Mouse (Mus musculus) embryonic stem cell, embryonic (primary cell): ENCODE data around the gene Wdr48.

Source experiments
- CTCF ChIA-PET, 4 experiments: fragments of 300-600 bp in 2 of 4; fragments of 350-600 bp in 2 of 4; sonication (Branson Sonifier 250); formaldehyde crosslinking; loops; one replicate each; lab custom pipeline; 2022; ENCODE audit warnings: inconsistent platforms in 2 of 4; lab: Charles Lee
- POLR2A ChIA-PET, 4 experiments: fragments of 300-600 bp in 2 of 4; fragments of 350-600 bp in 2 of 4; sonication (Branson Sonifier 250); formaldehyde crosslinking; loops; one replicate each; lab custom pipeline; 2022; ENCODE audit warnings: antibody characterized with exemption in 4 of 4, inconsistent platforms in 1 of 4; lab: Charles Lee

The Wdr48 gene

GRCm38 (mm10) chr9:119894339-119895009 lies at the start of gene Wdr48:
Gene Wdr48 (plus strand): TSS chr9:119894878.
- ChIA-PET CTCF (interaction anchor here in 3 of 4 experiments (0.6 to 1.6 kb wide), 8 partner anchors 11 to 434 kb away, joined by 3 to 6 read pairs (median 4); no protein-coding TSS in a partner anchor), POLR2A (interaction anchor here in 1 of 4 experiments (0.9 kb wide), 1 partner anchor 14 kb away, joined by 4 read pairs; no protein-coding TSS in a partner anchor)

- ChIA-PET CTCF (no interaction called here), POLR2A (no interaction called here)
Observed at GRCm38 (mm10) chr9:119847187-119847586, 47.5 kb upstream of the Wdr48 start.

GRCm38 (mm10) chr9:119848671-119849070 lies 46.0 kb upstream of the Wdr48 start:
- POLR2A ChIA-PET, result interaction anchor here in 1 of 4 experiments (1.1 kb wide), 1 partner anchor 59 kb away, joined by 3 read pairs; no protein-coding TSS in a partner anchor
- CTCF ChIA-PET, result interaction anchor here in 2 of 4 experiments (0.6 to 1.8 kb wide), 7 partner anchors 23 to 557 kb away, joined by 3 to 5 read pairs (median 4); partner anchors contain the start of gene Scn11a (in 1 of the 2)

DNA sequence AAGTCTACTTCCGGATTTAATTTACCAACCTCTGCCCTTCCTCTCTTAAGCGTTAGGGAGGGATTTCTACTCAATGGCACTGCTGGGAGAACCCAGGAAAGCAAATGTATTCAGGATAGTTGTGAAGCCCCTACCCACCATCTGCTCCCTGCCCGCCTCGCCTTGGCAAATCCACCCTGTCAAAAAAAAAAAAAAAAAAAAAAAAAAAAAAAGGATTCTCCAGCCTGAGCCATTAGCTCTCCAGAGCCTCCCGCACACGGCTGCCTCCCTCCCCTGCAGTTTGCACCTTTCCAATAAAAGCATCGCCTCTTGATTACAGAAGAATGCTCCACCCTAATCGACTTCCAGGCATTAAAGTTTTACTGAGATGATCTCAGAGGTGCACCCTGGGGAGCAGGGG lies 45.5 kb upstream of the Wdr48 start:
- ChIA-PET POLR2A (interaction anchor here in 2 of 4 experiments (0.7 to 1.1 kb wide), 3 partner anchors 13 to 1456 kb away, joined by 3 read pairs; no protein-coding TSS in a partner anchor), CTCF (interaction anchor here in 2 of 4 experiments (0.6 to 1.8 kb wide), 6 partner anchors 31 to 90 kb away, joined by 3 to 5 read pairs (median 4); no protein-coding TSS in a partner anchor)

- ChIA-PET CTCF (interaction anchor here (0.5 to 1.8 kb wide), 15 partner anchors 11 to 392 kb away, joined by 3 to 7 read pairs (median 3); no protein-coding TSS in a partner anchor), POLR2A (interaction anchor here in 1 of 4 experiments (0.7 to 1.3 kb wide), 2 partner anchors 35 to 99 kb away, joined by 3 read pairs; no protein-coding TSS in a partner anchor)
Observed at GRCm38 (mm10) chr9:119852347-119853030, 42.2 kb upstream of the Wdr48 start.

GRCm38 (mm10) chr9:119853071-119853846 lies 41.4 kb upstream of the Wdr48 start:
- ChIA-PET POLR2A (interaction anchor here in 2 of 4 experiments (1.3 to 1.6 kb wide), 3 partner anchors 27 to 98 kb away, joined by 3 to 4 read pairs (median 4); no protein-coding TSS in a partner anchor), CTCF (interaction anchor here (0.5 to 2.6 kb wide), 13 partner anchors 12 to 393 kb away, joined by 3 to 13 read pairs (median 3); no protein-coding TSS in a partner anchor)

- ChIA-PET CTCF (interaction anchor here in 2 of 4 experiments (1.4 to 2.6 kb wide), 2 partner anchors 26 to 27 kb away, joined by 3 to 13 read pairs; no protein-coding TSS in a partner anchor), POLR2A (interaction anchor here in 2 of 4 experiments (1.6 kb wide), 2 partner anchors 27 kb away, joined by 4 read pairs; no protein-coding TSS in a partner anchor)
Observed at GRCm38 (mm10) chr9:119854170-119854569, 40.5 kb upstream of the Wdr48 start.

GRCm38 (mm10) chr9:119887144-119887901 lies 7.4 kb upstream of the Wdr48 start:
- CTCF ChIA-PET, result interaction anchor here in 2 of 4 experiments (0.6 to 1.3 kb wide), 4 partner anchors 12 to 80 kb away, joined by 3 to 7 read pairs (median 4); no protein-coding TSS in a partner anchor

DNA sequence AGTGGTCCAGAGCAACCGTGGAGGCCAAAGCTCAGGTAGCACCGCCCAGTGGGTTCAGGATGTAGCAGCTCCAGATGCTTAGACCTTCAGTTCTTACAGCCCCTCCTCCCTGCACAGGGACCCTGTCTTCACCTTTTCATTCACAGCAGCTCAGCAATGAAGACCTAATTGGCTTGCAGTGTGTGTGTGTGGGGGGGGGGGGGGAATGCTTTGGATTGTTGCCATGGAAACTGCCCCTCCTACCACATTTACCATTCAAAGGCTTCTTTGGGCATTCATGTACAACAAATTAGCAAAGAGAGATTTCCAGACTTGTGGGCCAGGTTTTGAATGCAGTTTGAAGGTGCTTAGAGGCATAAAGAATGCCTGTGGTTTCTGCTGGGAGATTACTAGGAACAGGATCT lies 5.8 kb upstream of the Wdr48 start:
- CTCF ChIA-PET, result interaction anchor here in 2 of 4 experiments (0.7 to 1.3 kb wide), 3 partner anchors 63 to 77 kb away, joined by 3 to 4 read pairs (median 4); no protein-coding TSS in a partner anchor

More at GRCm38 (mm10) chr9:119887144-119887901, 7.4 kb upstream of the Wdr48 start:
- POLR2A ChIA-PET, result interaction anchor here in 1 of 4 experiments (0.6 to 1.0 kb wide), 2 partner anchors 35 to 101 kb away, joined by 3 read pairs; no protein-coding TSS in a partner anchor

GRCm38 (mm10) chr9:119889446-119889845 lies 5.2 kb upstream of the Wdr48 start:
- ChIA-PET POLR2A (interaction anchor here in 1 of 4 experiments (0.5 kb wide), 1 partner anchor 487 kb away, joined by 3 read pairs; the partner anchor contains the start of gene Acvr2b), CTCF (interaction anchor here in 1 of 4 experiments (1.4 kb wide), 1 partner anchor 84 kb away, joined by 3 read pairs; no protein-coding TSS in a partner anchor)

More for the DNA sequence above, 5.8 kb upstream of the Wdr48 start:
- POLR2A ChIA-PET, result interaction anchor here in 3 of 4 experiments (0.5 to 0.8 kb wide), 7 partner anchors 21 to 1510 kb away, joined by 3 to 4 read pairs (median 3); no protein-coding TSS in a partner anchor

GRCm38 (mm10) chr9:119890692-119891091 lies 4.0 kb upstream of the Wdr48 start:
- ChIA-PET POLR2A (interaction anchor here in 2 of 4 experiments (0.6 to 1.1 kb wide), 2 partner anchors 93 to 248 kb away, joined by 3 to 4 read pairs; partner anchors contain the start of gene Csrnp1 (in 1 of the 2)), CTCF (interaction anchor here (0.5 to 1.5 kb wide), 38 partner anchors 10 to 684 kb away, joined by 3 to 10 read pairs (median 3); no protein-coding TSS in a partner anchor)

DNA sequence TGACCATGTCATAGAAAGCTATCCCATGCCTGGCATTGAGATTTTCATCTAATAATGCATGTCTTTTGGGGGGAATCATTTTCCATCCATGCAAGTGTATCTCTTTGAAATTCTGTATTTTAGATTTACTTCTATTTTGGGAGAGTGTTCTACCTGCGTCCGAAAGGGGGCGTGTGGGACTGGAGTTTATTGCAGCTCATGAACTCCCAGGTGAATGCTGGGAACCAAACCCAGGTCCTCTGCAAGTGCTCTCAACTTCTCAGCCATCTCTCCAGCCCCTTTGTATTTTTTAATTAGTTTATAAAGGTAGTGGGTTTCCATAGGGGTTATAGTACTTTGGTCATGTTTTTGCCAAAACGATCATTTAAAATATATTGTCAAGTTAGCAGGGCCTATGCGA lies 797 bp upstream of the Wdr48 start:
- ChIA-PET POLR2A (interaction anchor here in 1 of 4 experiments (0.9 to 1.0 kb wide), 2 partner anchors 11 to 15 kb away, joined by 3 to 4 read pairs; no protein-coding TSS in a partner anchor), CTCF (interaction anchor here in 3 of 4 experiments (0.6 to 1.6 kb wide), 9 partner anchors 11 to 434 kb away, joined by 3 to 6 read pairs (median 4); partner anchors contain the start of genes Gorasp1 (in 1 of the 3) and Ttc21a (in 1 of the 3))

DNA sequence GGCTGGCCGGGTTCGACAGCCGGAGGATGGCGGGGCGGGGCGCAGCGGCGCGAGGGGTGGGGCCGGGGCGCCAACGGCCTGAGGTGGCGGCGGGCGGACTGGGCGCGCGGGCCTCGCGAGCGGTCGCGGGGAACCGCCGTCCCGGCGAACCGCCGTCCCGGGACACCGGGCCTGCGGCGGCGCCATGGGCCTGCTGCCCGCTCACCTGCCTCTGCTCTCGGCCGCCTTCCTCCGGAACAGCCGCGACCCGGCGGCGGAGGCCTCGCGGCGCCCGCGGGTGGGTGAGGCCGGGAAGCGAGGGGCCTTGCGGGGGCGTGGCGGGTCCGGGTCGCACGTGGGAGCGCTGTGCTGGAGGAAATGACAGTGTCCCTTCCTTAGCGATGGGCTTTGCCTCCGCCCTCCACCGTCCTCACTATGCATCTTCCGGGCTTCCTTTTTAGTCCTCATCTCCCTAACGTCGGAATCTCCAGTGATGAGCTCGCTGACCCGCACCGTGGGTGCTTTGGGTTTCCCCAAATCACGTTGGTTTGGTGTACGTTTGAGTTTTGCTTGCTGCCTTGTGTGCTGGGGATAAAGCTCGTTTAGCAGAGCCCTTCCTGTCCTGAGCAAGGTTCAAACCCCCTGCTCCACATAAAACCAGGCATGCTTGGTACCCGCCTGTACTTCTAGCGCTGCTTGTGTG lies 503 bp downstream of the Wdr48 start:
- CTCF ChIA-PET, result interaction anchor here in 2 of 4 experiments (0.6 to 1.6 kb wide), 2 partner anchors 69 to 186 kb away, joined by 3 to 6 read pairs; no protein-coding TSS in a partner anchor
- POLR2A ChIA-PET, result interaction anchor here in 2 of 4 experiments (0.9 to 1.3 kb wide), 4 partner anchors 13 to 79 kb away, joined by 3 read pairs; no protein-coding TSS in a partner anchor

GRCm38 (mm10) chr9:119899446-119899845 lies 4.8 kb downstream of the Wdr48 start:
- ChIA-PET POLR2A (interaction anchor here in 1 of 4 experiments (0.6 kb wide), 1 partner anchor 112 kb away, joined by 5 read pairs; no protein-coding TSS in a partner anchor), CTCF (interaction anchor here in 2 of 4 experiments (0.7 kb wide), 2 partner anchors 12 to 419 kb away, joined by 3 to 7 read pairs; no protein-coding TSS in a partner anchor)
